Mouse (Mus musculus): ENCODE measurements around the gene Pcif1. TPM values are rescaled to one million over a fixed set of nuclear protein-coding genes. Genes with fewer than 3 reads are reported as not detected.

The Pcif1 gene
- 53.5 and 56.6 TPM in 2 replicates for polyA plus RNA-seq (2015; fragmentation: Nextera tagmentation; extraction: Ambion mirVana)

DNA sequence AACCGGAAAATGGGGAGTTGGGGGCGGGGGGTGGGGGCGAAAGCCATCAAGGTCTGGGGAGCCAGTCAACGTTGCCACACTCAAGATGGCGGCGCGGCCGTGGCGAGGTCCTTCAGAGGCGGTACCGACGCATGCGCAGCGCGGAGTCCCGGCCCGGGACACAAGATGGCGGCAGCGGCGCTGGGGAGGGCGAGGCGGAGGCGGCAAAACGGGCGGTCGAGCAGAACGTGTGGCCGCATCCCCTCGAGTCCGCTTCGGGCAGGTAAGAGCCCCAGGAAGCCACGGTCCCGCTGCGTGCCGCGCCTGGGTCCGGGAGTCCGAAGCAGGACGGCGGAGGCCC is at the start of gene Pcif1:
Gene Pcif1 (plus strand): TSS at position 77 of the 340 bp plus-strand sequence.

DNA sequence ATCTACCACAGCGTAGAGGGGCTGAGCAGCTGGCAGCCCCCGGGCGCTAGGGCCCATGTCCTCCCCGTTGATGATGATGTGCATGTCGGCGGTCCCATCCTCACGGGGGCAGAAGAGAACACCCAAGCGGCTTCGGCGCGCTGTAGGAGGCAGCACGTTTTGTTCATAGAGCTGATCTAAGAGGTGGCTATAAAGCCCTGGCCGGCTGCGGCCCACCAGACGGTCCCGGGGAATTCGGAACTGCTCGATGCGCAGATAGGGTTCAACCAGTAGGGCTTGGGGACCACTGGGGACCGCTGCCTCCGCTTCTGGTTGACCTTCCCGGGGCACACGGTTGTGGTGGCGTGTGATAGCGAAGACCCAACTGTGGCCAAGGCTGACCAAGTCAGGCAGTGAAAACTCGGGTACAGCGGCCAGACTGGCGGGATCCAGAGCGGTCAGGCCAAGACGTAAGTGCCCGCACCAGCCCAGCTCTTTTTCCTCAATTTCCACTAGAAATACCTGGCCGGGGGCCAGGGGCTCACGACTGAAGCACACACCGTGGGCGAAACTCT is 46.3 kb upstream of the Pcif1 start, which contains the start of gene Ctsa:
Gene Ctsa (plus strand): TSS at position 126 of the 554 bp plus-strand sequence.

DNA sequence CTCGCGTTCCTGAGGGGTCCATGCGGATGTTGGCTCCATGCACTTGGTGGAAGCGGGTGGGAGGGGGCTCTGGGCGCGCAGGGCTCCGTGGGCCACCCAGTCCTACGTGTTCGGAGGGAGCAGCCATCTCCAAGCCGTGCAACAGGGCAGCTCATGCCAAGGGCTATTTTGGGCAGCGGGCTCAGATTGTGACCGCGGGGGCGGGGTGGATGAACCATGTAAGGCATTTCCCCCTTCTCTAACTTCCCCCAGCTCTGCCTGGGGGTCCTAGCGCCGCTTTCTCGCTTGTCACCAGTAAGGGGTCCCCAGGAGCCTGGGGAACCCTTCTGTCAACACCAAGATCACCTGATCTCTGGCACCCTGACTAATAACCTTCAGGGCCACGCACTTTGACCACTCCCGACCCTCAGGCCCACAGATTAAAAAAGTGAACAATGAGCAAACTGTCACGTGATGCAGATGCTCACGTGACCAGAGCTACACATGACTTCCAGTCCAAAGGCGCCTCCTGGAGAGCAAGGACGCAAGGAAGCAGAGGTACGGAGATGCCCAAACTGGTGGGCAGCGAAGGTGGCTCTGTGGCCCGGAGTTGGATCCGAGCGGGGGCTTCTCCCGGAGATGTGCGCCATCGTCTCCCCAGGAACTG is 45.7 kb upstream of the Pcif1 start, which contains the start of gene Neurl2:
Gene Neurl2 (minus strand): TSS at position 143 of the 646 bp plus-strand sequence.

DNA sequence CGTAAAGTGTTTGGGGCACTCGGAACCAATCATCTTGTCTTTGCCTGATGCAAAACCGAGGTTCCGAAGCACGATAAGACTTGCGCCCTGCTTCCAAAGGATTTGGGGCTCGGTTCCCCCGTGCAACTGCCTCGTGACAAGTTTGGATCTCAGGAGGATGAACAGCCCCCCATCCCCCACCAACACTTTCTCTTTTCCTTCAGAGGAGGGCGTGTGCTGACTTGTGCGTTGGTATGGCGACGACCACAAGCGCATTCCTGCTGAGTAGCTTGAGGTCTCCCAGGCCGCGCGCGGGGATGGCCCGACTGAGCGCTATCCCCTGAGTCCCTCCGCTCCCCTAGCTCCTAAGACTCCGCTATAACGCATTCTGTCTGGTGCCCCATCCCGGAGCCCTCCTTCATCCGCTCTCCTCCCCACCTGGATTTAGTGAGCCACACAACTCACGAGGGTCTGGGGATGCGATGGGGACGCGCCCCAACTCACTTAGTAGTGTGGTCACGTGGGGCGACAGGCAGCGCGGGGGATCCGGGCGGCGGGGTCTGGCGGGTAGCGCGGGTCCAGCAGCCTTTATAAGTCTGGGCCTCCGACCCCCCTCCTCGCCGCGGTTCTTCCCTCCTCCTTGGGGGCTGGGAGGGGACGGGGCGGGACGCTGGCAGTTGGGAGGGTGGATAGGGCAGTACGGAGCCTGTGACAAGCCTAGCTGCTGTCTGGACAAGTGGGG is 21.8 kb upstream of the Pcif1 start, which contains the start of gene Pltp:
Gene Pltp (minus strand): TSS at position 611 of the 721 bp plus-strand sequence.

GRCm38 (mm10) chr2:164911086-164912048 is 32.3 kb downstream of the Pcif1 start, which contains the start of gene Zfp335:
Gene Zfp335 (minus strand): TSS chr2:164911757.

DNA sequence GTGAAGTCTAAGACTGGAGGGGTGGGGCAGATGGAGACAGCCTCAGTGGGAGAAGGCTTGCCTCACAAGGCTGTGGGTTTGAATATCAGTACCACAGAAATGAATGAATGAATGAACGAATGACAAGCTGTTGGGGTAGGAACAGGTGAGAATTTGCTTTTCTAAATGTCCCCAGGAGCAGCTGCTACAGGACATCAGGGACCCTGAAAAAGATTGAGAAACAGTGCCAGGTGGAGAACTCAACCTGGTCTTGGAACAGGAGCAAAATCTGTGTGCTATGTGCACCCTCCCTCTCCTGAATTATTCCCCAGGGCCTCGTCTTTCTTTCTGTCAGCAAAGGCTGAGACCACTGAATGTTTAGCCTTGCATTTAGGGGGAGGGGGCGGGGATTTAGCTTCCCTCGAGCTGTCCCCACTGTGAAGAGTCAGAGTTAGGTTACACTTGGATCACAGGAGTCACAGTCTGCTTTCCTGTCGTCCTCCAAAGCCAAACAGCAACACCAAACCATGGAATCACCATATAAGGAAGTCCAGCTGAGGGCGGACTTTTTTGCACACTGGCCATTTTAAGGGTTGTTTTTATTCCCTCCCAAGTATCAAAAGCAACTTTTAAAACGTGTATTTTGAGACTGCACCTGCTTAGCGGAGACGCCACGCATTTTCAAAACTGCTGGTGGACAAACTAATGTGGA is 61.2 kb downstream of the Pcif1 start, which contains the start of gene Mmp9:
Gene Mmp9 (plus strand): TSS at position 641 of the 691 bp plus-strand sequence.

Other genes with a start within 250 kb of the Pcif1 start
- gene Wfdc16, start 240.5 kb upstream of the Pcif1 start, polyA plus RNA-seq (2015; fragmentation: Nextera tagmentation; extraction: Ambion mirVana): not detected in 2 replicates
- gene Wfdc10, start 223.3 kb upstream of the Pcif1 start, polyA plus RNA-seq (2015; fragmentation: Nextera tagmentation; extraction: Ambion mirVana): 3.2 and 5.3 TPM in 2 replicates
- not detected in 2 replicates for gene Wfdc9, start 222.7 kb upstream of the Pcif1 start, polyA plus RNA-seq (2015; fragmentation: Nextera tagmentation; extraction: Ambion mirVana)
- not detected in 2 replicates for gene Wfdc11, start 205.2 kb upstream of the Pcif1 start, polyA plus RNA-seq (2015; fragmentation: Nextera tagmentation; extraction: Ambion mirVana)
- gene Wfdc13, start 194.2 kb upstream of the Pcif1 start, polyA plus RNA-seq (2015; fragmentation: Nextera tagmentation; extraction: Ambion mirVana): 2.9 and 4.6 TPM in 2 replicates
- not detected in 2 replicates for gene Spint4, start 180.8 kb upstream of the Pcif1 start, polyA plus RNA-seq (2015; fragmentation: Nextera tagmentation; extraction: Ambion mirVana)
- gene Spint5, start 164.0 kb upstream of the Pcif1 start, polyA plus RNA-seq (2015; fragmentation: Nextera tagmentation; extraction: Ambion mirVana): not detected in 2 replicates
- gene Wfdc3, start 133.4 kb upstream of the Pcif1 start, polyA plus RNA-seq (2015; fragmentation: Nextera tagmentation; extraction: Ambion mirVana): 1.6 and 1.7 TPM in 2 replicates
- gene Dnttip1, start 133.3 kb upstream of the Pcif1 start, polyA plus RNA-seq (2015; fragmentation: Nextera tagmentation; extraction: Ambion mirVana): 38.2 and 48.9 TPM in 2 replicates
- gene Ube2c, start 109.4 kb upstream of the Pcif1 start, polyA plus RNA-seq (2015; fragmentation: Nextera tagmentation; extraction: Ambion mirVana): 75.7 and 102 TPM in 2 replicates
- 383 and 450 TPM in 2 replicates for gene Tnnc2, start 99.3 kb upstream of the Pcif1 start, polyA plus RNA-seq (2015; fragmentation: Nextera tagmentation; extraction: Ambion mirVana)
- gene Snx21, start 93.5 kb upstream of the Pcif1 start, polyA plus RNA-seq (2015; fragmentation: Nextera tagmentation; extraction: Ambion mirVana): 26.2 and 28.0 TPM in 2 replicates
- gene Acot8, start 74.4 kb upstream of the Pcif1 start, polyA plus RNA-seq (2015; fragmentation: Nextera tagmentation; extraction: Ambion mirVana): 16.3 and 19.9 TPM in 2 replicates
- 5.0 and 5.7 TPM in 2 replicates for gene Zswim3, start 74.2 kb upstream of the Pcif1 start, polyA plus RNA-seq (2015; fragmentation: Nextera tagmentation; extraction: Ambion mirVana)
- gene Zswim1, start 56.6 kb upstream of the Pcif1 start, polyA plus RNA-seq (2015; fragmentation: Nextera tagmentation; extraction: Ambion mirVana): 11.9 and 12.0 TPM in 2 replicates
- 0.36 TPM in 1 of 2 replicates, not detected in the other for gene Spata25, start 50.8 kb upstream of the Pcif1 start, polyA plus RNA-seq (2015; fragmentation: Nextera tagmentation; extraction: Ambion mirVana)
- gene Ctsa, start 46.4 kb upstream of the Pcif1 start, polyA plus RNA-seq (2015; fragmentation: Nextera tagmentation; extraction: Ambion mirVana): 109 and 133 TPM in 2 replicates
- gene Neurl2, start 45.8 kb upstream of the Pcif1 start, polyA plus RNA-seq (2015; fragmentation: Nextera tagmentation; extraction: Ambion mirVana): 14.3 and 16.1 TPM in 2 replicates
- gene Pltp, start 21.6 kb upstream of the Pcif1 start, polyA plus RNA-seq (2015; fragmentation: Nextera tagmentation; extraction: Ambion mirVana): 69.8 and 90.6 TPM in 2 replicates
- 4.9 and 5.5 TPM in 2 replicates for gene Zfp335, start 32.5 kb downstream of the Pcif1 start, polyA plus RNA-seq (2015; fragmentation: Nextera tagmentation; extraction: Ambion mirVana)
- 5.5 and 10.3 TPM in 2 replicates for gene Mmp9, start 61.5 kb downstream of the Pcif1 start, polyA plus RNA-seq (2015; fragmentation: Nextera tagmentation; extraction: Ambion mirVana)
- gene Slc12a5, start 81.5 kb downstream of the Pcif1 start, polyA plus RNA-seq (2015; fragmentation: Nextera tagmentation; extraction: Ambion mirVana): 0.17 and 0.24 TPM in 2 replicates
- gene Ncoa5, start 155.6 kb downstream of the Pcif1 start, polyA plus RNA-seq (2015; fragmentation: Nextera tagmentation; extraction: Ambion mirVana): 22.4 and 23.2 TPM in 2 replicates
- gene Cd40, start 176.3 kb downstream of the Pcif1 start, polyA plus RNA-seq (2015; fragmentation: Nextera tagmentation; extraction: Ambion mirVana): 8.5 and 10.7 TPM in 2 replicates
- not detected in 2 replicates for gene 1700025C18Rik, start 211.4 kb downstream of the Pcif1 start, polyA plus RNA-seq (2015; fragmentation: Nextera tagmentation; extraction: Ambion mirVana)

Measured in urinary bladder, postnatal 0 days (tissue).